ENCODE assay signal across 9 mouse cellular contexts in genomic region chr7:126881040-126881439, GRCm38 (mm10). TPM values are rescaled to one million over a fixed set of nuclear protein-coding genes. Genes with fewer than 3 reads are reported as not detected.
DNase-seq lines count a peak whose midpoint lies in the region; ATAC-seq and TF ChIP-seq lines count a peak whose summit lies in the region.
"Had no signal": no experiment of that assay in that cellular context is flagged by ENCODE, and none has a peak within 500 bp of the region (broad histone marks: within the 10 kb centered on the region; RNA-seq: fewer than 3 reads in every experiment).

No protein-coding gene starts in this region.

- H3K9ac ChIP-seq in hindbrain, embryonic 13.5 days, result peak overlapping the region; percentile 96; the same call in 1 of the 2 replicates
- peak overlapping the region; percentile 88 for H3K9ac ChIP-seq in liver, embryonic 12.5 days
- peak overlapping the region; percentile 94 for H3K9ac ChIP-seq in neural tube, embryonic 13.5 days

- 45% methylated on average over 6 of the region's 6 CpGs for WGBS in cerebellum, adult 2 months
- WGBS in hindbrain, embryonic 13.5 days, result 87% methylated on average over 6 of the region's 6 CpGs
- 37% methylated on average over 6 of the region's 6 CpGs for WGBS in liver, embryonic 12.5 days (ENCODE audit: insufficient replicate concordance)
- WGBS in neural tube, embryonic 13.5 days, result 76% methylated on average over 6 of the region's 6 CpGs

- DNase-seq in cerebellum, adult 2 months, result no peak
- no peak for DNase-seq in cerebellum, postnatal 10 days
- no peak for DNase-seq in layer of hippocampus, adult 8-10 months (ENCODE audit: low spot score in 2 of 2)
- DNase-seq in cerebellum, adult 18-20 months, result no peak
- DNase-seq in cerebellum, postnatal 36 days, result no peak

- TF ChIP-seq POLR2A in cerebellum, adult 2 months (IDR thresholded peaks at IDR 0.05; ENCODE audit: borderline replicate concordance, insufficient read depth, low read length), result no peak

- no peaks in the 10 kb centered on the region for H3K27me3 ChIP-seq in cerebellum, adult 2 months (ENCODE audit: control insufficient read depth, insufficient read depth, low read length)
- no peaks in the 10 kb centered on the region for H3K27me3 ChIP-seq in hindbrain, embryonic 13.5 days
- no peaks in the 10 kb centered on the region for H3K27me3 ChIP-seq in liver, embryonic 12.5 days (replicated peaks)
- no peaks in the 10 kb centered on the region for H3K27me3 ChIP-seq in neural tube, embryonic 13.5 days

- TF ChIP-seq CTCF in cerebellum, adult 2 months (IDR thresholded peaks at IDR 0.05; ENCODE audit: borderline replicate concordance, insufficient read depth, low read depth, low read length), result no peak

- H3K9me3 ChIP-seq in hindbrain, embryonic 13.5 days, result no peaks in the 10 kb centered on the region
- H3K9me3 ChIP-seq in liver, embryonic 12.5 days (replicated peaks), result no peaks in the 10 kb centered on the region
- no peaks in the 10 kb centered on the region for H3K9me3 ChIP-seq in neural tube, embryonic 13.5 days

- no peak for ATAC-seq in hindbrain, embryonic 13.5 days (ENCODE audit: low FRiP score)
- no peak for ATAC-seq in liver, embryonic 12.5 days
- ATAC-seq in neural tube, embryonic 13.5 days (ENCODE audit: low read depth), result no peak

- peak overlapping the region; percentile 17 for H3K4me3 ChIP-seq in cerebellum, adult 2 months (replicated peaks; ENCODE audit: insufficient read depth, low read depth, low read length)
- peak overlapping the region; percentile 92; the same call in 1 of the 2 replicates for H3K4me3 ChIP-seq in hindbrain, embryonic 13.5 days
- peak overlapping the region; percentile 79; the same call in 1 of the 2 replicates for H3K4me3 ChIP-seq in liver, embryonic 12.5 days
- peak overlapping the region; percentile 91; the same call in 1 of the 2 replicates for H3K4me3 ChIP-seq in neural tube, embryonic 13.5 days

- peaks cover 7% of the 10 kb centered on the region for H3K4me1 ChIP-seq in cerebellum, adult 2 months (ENCODE audit: control insufficient read depth, insufficient read depth, low read length)
- H3K4me1 ChIP-seq in hindbrain, embryonic 13.5 days (replicated peaks), result peaks cover 40% of the 10 kb centered on the region
- H3K4me1 ChIP-seq in liver, embryonic 12.5 days, result peaks cover 55% of the 10 kb centered on the region
- peaks cover 40% of the 10 kb centered on the region for H3K4me1 ChIP-seq in neural tube, embryonic 13.5 days (replicated peaks)

- no peak overlapping the region for H3K27ac ChIP-seq in cerebellum, adult 2 months (ENCODE audit: insufficient read depth, low read length)
- H3K27ac ChIP-seq in hindbrain, embryonic 13.5 days, result peak overlapping the region; percentile 23; the same call in 1 of the 2 replicates
- H3K27ac ChIP-seq in liver, embryonic 12.5 days, result no peak overlapping the region
- 0 out of 2 replicates have a peak overlapping the region, but pooled peaks have one; percentile 33 for H3K27ac ChIP-seq in neural tube, embryonic 13.5 days (replicated peaks)

- peaks cover 45% of the 10 kb centered on the region for H3K36me3 ChIP-seq in hindbrain, embryonic 13.5 days
- H3K36me3 ChIP-seq in liver, embryonic 12.5 days, result peaks cover 66% of the 10 kb centered on the region
- peaks cover 48% of the 10 kb centered on the region for H3K36me3 ChIP-seq in neural tube, embryonic 13.5 days

- peak overlapping the region; percentile 100 for H3K4me2 ChIP-seq in hindbrain, embryonic 13.5 days
- peak overlapping the region; percentile 96 for H3K4me2 ChIP-seq in liver, embryonic 12.5 days
- peak overlapping the region; percentile 99 for H3K4me2 ChIP-seq in neural tube, embryonic 13.5 days

RNA-seq across cellular contexts. Expression of gene Taok2, which starts 3.5 kb away (rescaled TPM):
- polyA plus RNA-seq in cerebellum, adult 2 months (2012; rRNA removed), result 107 and 108 TPM in 2 replicates
- polyA plus RNA-seq in hindbrain, embryonic 13.5 days (2015; fragmentation: Nextera tagmentation; extraction: Ambion mirVana), result 57.2 and 57.4 TPM in 2 replicates
- polyA plus RNA-seq in liver, embryonic 12.5 days (2016; fragmentation: Nextera tagmentation; extraction: Ambion mirVana), result 20.1 and 20.6 TPM in 2 replicates
- polyA plus RNA-seq in neural tube, embryonic 13.5 days (2015; fragmentation: Nextera tagmentation; extraction: Ambion mirVana), result 48.7 and 50.5 TPM in 2 replicates
- total RNA-seq in layer of hippocampus, adult 8-10 months (2022), result 100 to 1,000 TPM; 146 to 179 (median 151) TPM

RNA-seq across cellular contexts. Expression of gene Ino80e, which starts 18.9 kb away (rescaled TPM):
- polyA plus RNA-seq in cerebellum, adult 2 months (2012; rRNA removed), result 67.3 and 67.6 TPM in 2 replicates
- polyA plus RNA-seq in hindbrain, embryonic 13.5 days (2015; fragmentation: Nextera tagmentation; extraction: Ambion mirVana), result 81.8 and 89.4 TPM in 2 replicates
- polyA plus RNA-seq in liver, embryonic 12.5 days (2016; fragmentation: Nextera tagmentation; extraction: Ambion mirVana), result 70.5 and 73.0 TPM in 2 replicates
- 74.3 and 79.1 TPM in 2 replicates for polyA plus RNA-seq in neural tube, embryonic 13.5 days (2015; fragmentation: Nextera tagmentation; extraction: Ambion mirVana)
- 10 to 100 TPM; 46.3 to 59.5 (median 56.1) TPM for total RNA-seq in layer of hippocampus, adult 8-10 months (2022)

RNA-seq across cellular contexts. Expression of gene Hirip3, which starts 19.3 kb away (rescaled TPM):
- polyA plus RNA-seq in cerebellum, adult 2 months (2012; rRNA removed), result 60.9 and 63.1 TPM in 2 replicates
- 20.2 and 25.7 TPM in 2 replicates for polyA plus RNA-seq in hindbrain, embryonic 13.5 days (2015; fragmentation: Nextera tagmentation; extraction: Ambion mirVana)
- polyA plus RNA-seq in liver, embryonic 12.5 days (2016; fragmentation: Nextera tagmentation; extraction: Ambion mirVana), result 20.3 and 22.0 TPM in 2 replicates
- polyA plus RNA-seq in neural tube, embryonic 13.5 days (2015; fragmentation: Nextera tagmentation; extraction: Ambion mirVana), result 19.0 and 19.9 TPM in 2 replicates
- 10 to 100 TPM; 25.6 to 44.7 (median 36.2) TPM for total RNA-seq in layer of hippocampus, adult 8-10 months (2022)

RNA-seq across cellular contexts. Expression of gene Doc2a, which starts 33.8 kb away (rescaled TPM):
- polyA plus RNA-seq in cerebellum, adult 2 months (2012; rRNA removed), result 9.7 and 12.1 TPM in 2 replicates
- 7.1 and 9.3 TPM in 2 replicates for polyA plus RNA-seq in hindbrain, embryonic 13.5 days (2015; fragmentation: Nextera tagmentation; extraction: Ambion mirVana)
- 0.15 and 0.24 TPM in 2 replicates for polyA plus RNA-seq in liver, embryonic 12.5 days (2016; fragmentation: Nextera tagmentation; extraction: Ambion mirVana)
- 8.2 and 9.5 TPM in 2 replicates for polyA plus RNA-seq in neural tube, embryonic 13.5 days (2015; fragmentation: Nextera tagmentation; extraction: Ambion mirVana)
- total RNA-seq in layer of hippocampus, adult 8-10 months (2022), result 10 to 100 TPM; 17.6 to 20.0 (median 18.7) TPM
- polyA plus RNA-seq: C2C12 had no signal

RNA-seq across cellular contexts. Expression of gene Tmem219, which starts 41.7 kb away (rescaled TPM):
- 29.8 and 37.5 TPM in 2 replicates for polyA plus RNA-seq in cerebellum, adult 2 months (2012; rRNA removed)
- 26.3 and 28.4 TPM in 2 replicates for polyA plus RNA-seq in hindbrain, embryonic 13.5 days (2015; fragmentation: Nextera tagmentation; extraction: Ambion mirVana)
- 16.7 and 16.9 TPM in 2 replicates for polyA plus RNA-seq in liver, embryonic 12.5 days (2016; fragmentation: Nextera tagmentation; extraction: Ambion mirVana)
- polyA plus RNA-seq in neural tube, embryonic 13.5 days (2015; fragmentation: Nextera tagmentation; extraction: Ambion mirVana), result 25.3 and 25.7 TPM in 2 replicates
- 10 to 100 TPM; 21.8 to 34.3 (median 25.6) TPM for total RNA-seq in layer of hippocampus, adult 8-10 months (2022)

Comparison
In these comparisons a context has a peak if more than half of its experiments do, and no peak if none do; other contexts are left out.
1. H3K27ac ChIP-seq: peak in hindbrain, embryonic 13.5 days (single experiment) and neural tube, embryonic 13.5 days (single experiment); none in cerebellum, adult 2 months (single experiment) and liver, embryonic 12.5 days (single experiment).
2. H3K4me3 ChIP-seq: peak in every context shown above with its lines; median percentile 92 in hindbrain, embryonic 13.5 days; 91 in neural tube, embryonic 13.5 days; 79 in liver, embryonic 12.5 days; 17 in cerebellum, adult 2 months.
3. Peak in every context shown above with its lines, with median percentiles within 50 percentile points of each other: H3K4me2 ChIP-seq and H3K9ac ChIP-seq.